Mouse (Mus musculus) olfactory bulb, adult 2 months (tissue): ENCODE data around the gene Zfp771.

Experiments
- CTCF ChIP-seq: fragments of 200-500 bp; IDR thresholded peaks from 2 replicates; pipeline ENCODE4 v1.5.1; 2012; ENCODE audit warnings: low read depth, mild to moderate bottlenecking, low read length, moderate library complexity; ENCODE audit not compliant: insufficient read depth
- POLR2A ChIP-seq: fragments of 200-500 bp; IDR thresholded peaks from 2 replicates; pipeline ENCODE4 v1.6.1; 2012; ENCODE audit warnings: mild to moderate bottlenecking, low read depth, low read length, moderate library complexity; ENCODE audit not compliant: insufficient read depth

DNA sequence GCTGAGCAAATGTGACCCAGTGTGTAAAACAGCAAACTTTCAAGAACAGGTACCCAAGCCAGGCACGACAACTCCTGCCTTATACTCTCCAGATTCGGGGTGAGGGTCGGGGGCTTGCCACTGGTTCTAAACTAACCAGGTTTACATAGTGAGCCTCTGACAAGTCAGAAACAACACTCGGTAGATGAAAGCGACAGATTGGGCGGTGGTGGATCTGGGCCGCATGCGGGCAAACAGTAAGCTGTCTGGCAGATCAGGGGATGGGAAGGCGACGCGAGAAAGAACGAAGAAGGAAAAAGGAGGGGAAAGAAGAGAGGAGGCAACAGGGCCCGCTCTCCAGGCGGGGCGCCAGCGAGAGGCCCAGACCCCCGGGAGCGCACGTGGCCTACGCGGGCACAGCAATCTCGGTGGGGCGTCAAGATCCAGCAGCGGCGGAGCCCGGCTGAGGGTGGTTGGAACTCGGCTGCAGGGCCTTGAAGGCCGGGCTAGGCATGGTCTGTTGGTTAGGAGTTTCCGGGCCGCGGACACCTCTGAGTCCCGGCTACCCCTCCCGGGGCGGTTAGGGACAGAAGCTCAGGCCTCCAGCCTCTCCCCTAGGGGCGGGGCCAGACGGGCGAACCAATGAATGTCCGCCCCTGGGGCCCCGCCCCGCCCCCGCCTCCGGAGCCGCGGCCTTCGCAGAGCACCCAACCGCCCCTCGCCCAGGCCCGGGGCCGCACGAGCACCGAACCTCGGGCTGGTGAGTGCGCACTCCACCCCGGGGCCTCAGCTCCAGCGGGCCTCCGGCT, at the start of gene Zfp771:
- TF ChIP-seq CTCF: peak; percentile 10; the same call in 1 of the 2 replicates
- TF ChIP-seq POLR2A: peak; percentile 56
